Mouse (Mus musculus): ENCODE measurements at regions not wholly inside any gene's neighbourhood (a gene's known extent, or its start where the extent isn't known, plus 50 kb on each side); places are given as distances from the start of the nearest gene placed in this dataset.
"Not testable (repeated sequence)": the region's sequence is repeated elsewhere in the genome, so short reads cannot be mapped to it uniquely, and the experiment has no call there.

DNA sequence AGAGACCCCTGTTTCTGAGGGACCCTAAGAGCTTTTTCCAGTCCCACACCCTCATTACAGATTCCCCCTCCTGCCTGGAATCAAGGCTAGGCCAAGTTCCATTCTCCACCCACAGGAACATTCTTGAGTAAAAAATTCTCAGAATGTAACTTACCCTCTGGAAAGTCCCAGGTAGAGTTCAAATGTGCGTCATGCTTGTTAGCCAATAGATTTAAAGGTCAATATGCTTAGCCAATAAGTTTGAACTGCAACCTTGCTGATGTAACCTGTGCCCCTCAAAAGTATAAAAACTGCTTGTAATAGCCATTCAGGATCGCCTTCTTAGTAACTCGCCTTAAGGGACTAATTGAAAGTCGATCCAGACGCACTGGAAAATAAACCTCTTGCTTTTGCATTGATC is 77.7 kb upstream of the Thpo start:
- TF ChIP-seq CHD2 (IDR thresholded peaks at IDR 0.05; ENCODE audit: low read depth, low read length); ZC3H11A (IDR thresholded peaks at IDR 0.05; ENCODE audit: borderline replicate concordance, low read depth, low read length); MAFK (IDR thresholded peaks at IDR 0.05; ENCODE audit: insufficient read depth, low read depth, low read length); ZNF384 (IDR thresholded peaks at IDR 0.05; ENCODE audit: low read depth, low read length): not testable (repeated sequence)
